Mouse (Mus musculus): Measurements from ENCODE around the gene Vmn1r61. TPM values are rescaled to one million over a fixed set of nuclear protein-coding genes. Genes with fewer than 3 reads are reported as not detected.

The Vmn1r61 gene
- polyA plus RNA-seq (2015; fragmentation: Nextera tagmentation; extraction: Ambion mirVana), result not detected in 2 replicates

DNA sequence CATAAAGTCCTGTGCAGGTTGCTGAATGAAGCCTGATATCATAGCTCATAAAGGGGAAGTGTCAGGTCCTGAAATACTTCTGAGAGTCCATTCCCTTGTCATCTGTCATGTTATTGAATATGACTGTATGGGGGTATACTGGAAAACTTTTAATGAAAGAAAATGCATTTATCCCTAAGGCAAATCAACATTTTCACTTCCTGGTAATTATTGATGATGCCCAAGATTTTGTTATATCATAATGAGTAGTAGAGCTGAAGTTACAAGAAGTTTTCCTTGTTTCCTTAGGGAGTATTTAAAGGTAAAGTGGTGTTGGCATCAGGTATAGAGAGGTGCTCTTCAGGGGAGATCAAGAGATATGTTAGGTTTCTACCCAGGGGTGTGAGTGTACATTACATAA is at the start of gene Vmn1r61:
TSS of gene Vmn1r61 (minus strand) at position 101 of the 400 bp plus-strand sequence.
- no peaks in the 10 kb centered on the region for H3K36me3 ChIP-seq

More for the DNA sequence above, at the start of gene Vmn1r61:
- Histone ChIP-seq H3K27ac (no peak within 1 kb of the TSS), H3K27me3 (no peaks in the 10 kb centered on the region), H3K9ac (no peak within 1 kb of the TSS), H3K4me1 (replicated peaks) (no peaks in the 10 kb centered on the region), H3K9me3 (replicated peaks) (no peaks in the 10 kb centered on the region), H3K4me2 (no peak within 1 kb of the TSS), H3K4me3 (no peak within 1 kb of the TSS)
- ATAC-seq (replicated peaks; ENCODE audit: insufficient number of reproducible peaks, insufficient read depth, low FRiP score, low read depth), result no peak

Other genes starting within 250 kb of the Vmn1r61 start
- gene Vmn1r58, start 199.9 kb downstream of the Vmn1r61 start, polyA plus RNA-seq (2015; fragmentation: Nextera tagmentation; extraction: Ambion mirVana), result not detected in 2 replicates
- gene Vmn1r59, start 156.5 kb downstream of the Vmn1r61 start, polyA plus RNA-seq (2015; fragmentation: Nextera tagmentation; extraction: Ambion mirVana), result not detected in 2 replicates
- not detected in 2 replicates for gene Vmn2r28, start 119.3 kb downstream of the Vmn1r61 start, polyA plus RNA-seq (2015; fragmentation: Nextera tagmentation; extraction: Ambion mirVana)
- not detected in 2 replicates for gene Vmn1r60, start 66.0 kb downstream of the Vmn1r61 start, polyA plus RNA-seq (2015; fragmentation: Nextera tagmentation; extraction: Ambion mirVana)
- gene Vmn1r62, start 60.3 kb upstream of the Vmn1r61 start, polyA plus RNA-seq (2015; fragmentation: Nextera tagmentation; extraction: Ambion mirVana), result not detected in 2 replicates
- not detected in 2 replicates for gene Vmn1r63, start 192.2 kb upstream of the Vmn1r61 start, polyA plus RNA-seq (2015; fragmentation: Nextera tagmentation; extraction: Ambion mirVana)